Comparison of ENCODE assay signal across 15 mouse cellular contexts in the genomic region with DNA sequence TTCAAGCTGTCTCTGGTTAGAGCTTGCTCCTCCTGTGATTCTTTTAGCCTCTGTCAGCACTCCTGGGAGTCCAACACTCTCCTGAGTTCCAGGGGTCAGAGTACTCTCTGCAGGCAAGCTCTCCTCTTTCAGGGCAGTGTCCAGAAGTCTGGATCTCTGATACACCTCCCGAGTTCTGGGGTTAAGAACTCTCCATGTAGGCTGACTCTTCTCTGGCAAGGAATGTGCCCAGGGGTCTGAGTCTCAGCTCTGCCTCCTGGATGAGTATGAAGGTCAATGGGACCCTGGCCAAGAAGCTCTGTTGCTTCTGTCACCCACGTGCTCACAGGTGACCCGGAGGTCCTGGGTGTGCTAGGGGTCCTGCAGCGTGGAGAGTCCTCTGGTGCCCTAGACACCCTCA.
"Had no signal": no experiment of that assay in that cellular context is flagged by ENCODE, and none has a peak within 500 bp of the region (broad histone marks: within the 10 kb centered on the region; RNA-seq: fewer than 3 reads in every experiment).

No protein-coding gene starts in this region.

- DNase-seq: layer of hippocampus, postnatal 36 days; liver, embryonic 13.5 days; lung, adult 2 months; lung, postnatal 14 days; retina, postnatal 1 day; right cerebral cortex, postnatal 25 days; thymus, adult 18-20 months; thymus, postnatal 4 days had no signal

- H3K4me2 ChIP-seq: liver, embryonic 13.5 days; midbrain, embryonic 12.5 days; neural tube, embryonic 13.5 days had no signal

- H3K4me3 ChIP-seq: left cerebral cortex, adult 2 months; liver, embryonic 13.5 days; midbrain, embryonic 12.5 days; myocyte; neural tube, embryonic 13.5 days had no signal

- H3K27me3 ChIP-seq: liver, embryonic 13.5 days; midbrain, embryonic 12.5 days; neural tube, embryonic 13.5 days had no signal

- ATAC-seq: intestine, postnatal 0 days; midbrain, embryonic 16.5 days had no signal

- H3K9ac ChIP-seq: liver, embryonic 13.5 days; midbrain, embryonic 12.5 days; neural tube, embryonic 13.5 days had no signal

- H3K27ac ChIP-seq: left cerebral cortex, adult 2 months; liver, embryonic 13.5 days; macrophage; midbrain, embryonic 12.5 days; neural tube, embryonic 13.5 days had no signal

- H3K9me3 ChIP-seq: liver, embryonic 13.5 days; midbrain, embryonic 12.5 days had no signal

- H3K36me3 ChIP-seq: liver, embryonic 13.5 days; midbrain, embryonic 12.5 days; neural tube, embryonic 13.5 days had no signal

- H3K4me1 ChIP-seq: liver, embryonic 13.5 days; midbrain, embryonic 12.5 days; neural tube, embryonic 13.5 days had no signal
